In genomic region chr5:97056791-97057450, GRCm38 (mm10) we compare ENCODE assay signal across 22 mouse cellular contexts. TPM values are rescaled to one million over a fixed set of nuclear protein-coding genes. Genes with fewer than 3 reads are reported as not detected.
A peak's percentile ranks its signal among the peaks of the same experiment; 100 is the strongest.
DNase-seq lines count a peak whose midpoint lies in the region; ATAC-seq and TF ChIP-seq lines count a peak whose summit lies in the region.
"Had no signal": no experiment of that assay in that cellular context is flagged by ENCODE, and none has a peak within 500 bp of the region (broad histone marks: within the 10 kb centered on the region; RNA-seq: fewer than 3 reads in every experiment).

No protein-coding gene starts in this region.

- no peak overlapping the region for H3K9ac ChIP-seq in midbrain, embryonic 15.5 days
- H3K9ac ChIP-seq in intestine, postnatal 0 days (ENCODE audit: low read depth, low read length) = no peak overlapping the region
- H3K9ac ChIP-seq: forebrain, postnatal 0 days; heart, embryonic 12.5 days; hindbrain, embryonic 15.5 days; lung, embryonic 15.5 days; neural tube, embryonic 12.5 days had no signal

- DNase-seq in kidney, adult 8-10 months = peak; percentile 24 to 26
- DNase-seq in kidney, adult 18-20 months = no peak
- DNase-seq in midbrain, embryonic 10.5 days (ENCODE audit: low spot score) = no peak
- peak; percentile 35 for DNase-seq in limb, embryonic 10.5 days (ENCODE audit: low spot score)
- no peak for DNase-seq in right cerebral cortex, adult 2 months (ENCODE audit: low spot score in 2 of 2)
- no peak for DNase-seq in lung, postnatal 25 days (ENCODE audit: low spot score)
- DNase-seq: cerebellum, adult 2 months; forebrain, postnatal 0 days; heart, postnatal 14 days; layer of hippocampus, postnatal 36 days; right cerebral cortex, adult 18-20 months; thymus, postnatal 4 days had no signal

- H3K4me2 ChIP-seq in midbrain, embryonic 15.5 days = no peak overlapping the region
- no peak overlapping the region for H3K4me2 ChIP-seq in intestine, postnatal 0 days (replicated peaks; ENCODE audit: low read depth)
- H3K4me2 ChIP-seq: heart, embryonic 12.5 days; hindbrain, embryonic 15.5 days; liver, embryonic 11.5 days; lung, embryonic 15.5 days; neural tube, embryonic 12.5 days had no signal

- no peaks in the 10 kb centered on the region for H3K4me1 ChIP-seq in midbrain, embryonic 15.5 days
- no peaks in the 10 kb centered on the region for H3K4me1 ChIP-seq in midbrain, embryonic 10.5 days
- H3K4me1 ChIP-seq in intestine, postnatal 0 days (replicated peaks; ENCODE audit: control insufficient read depth, insufficient read depth, low read length) = no peaks in the 10 kb centered on the region
- H3K4me1 ChIP-seq in limb, embryonic 10.5 days = peaks cover 9% of the 10 kb centered on the region
- H3K4me1 ChIP-seq: forebrain, embryonic 10.5 days; hindbrain, embryonic 15.5 days; lung, embryonic 15.5 days; neural tube, embryonic 12.5 days had no signal

- 0 out of 2 replicates have a peak, but pooled peaks cover 7% of the 10 kb centered on the region for H3K36me3 ChIP-seq in midbrain, embryonic 15.5 days (replicated peaks)
- H3K36me3 ChIP-seq in midbrain, embryonic 10.5 days = peaks cover 14% of the 10 kb centered on the region
- peaks cover 33% of the 10 kb centered on the region for H3K36me3 ChIP-seq in intestine, postnatal 0 days (ENCODE audit: control insufficient read depth, insufficient read depth)
- peaks cover 22% of the 10 kb centered on the region for H3K36me3 ChIP-seq in limb, embryonic 10.5 days

- WGBS in midbrain, embryonic 15.5 days = 86% methylated on average over 12 of the region's 12 CpGs
- 89% methylated on average over 12 of the region's 12 CpGs for WGBS in midbrain, embryonic 10.5 days
- WGBS in intestine, postnatal 0 days = 32% methylated on average over 12 of the region's 12 CpGs
- WGBS in limb, embryonic 10.5 days = 57% methylated on average over 12 of the region's 12 CpGs

- H3K27me3 ChIP-seq in midbrain, embryonic 15.5 days (replicated peaks) = no peaks in the 10 kb centered on the region
- no peaks in the 10 kb centered on the region for H3K27me3 ChIP-seq in midbrain, embryonic 10.5 days (ENCODE audit: low read depth, poor library complexity, severe bottlenecking)
- H3K27me3 ChIP-seq in intestine, postnatal 0 days (replicated peaks; ENCODE audit: control insufficient read depth, insufficient read depth, low read length) = no peaks in the 10 kb centered on the region
- H3K27me3 ChIP-seq in limb, embryonic 10.5 days (ENCODE audit: low read depth, poor library complexity, severe bottlenecking) = no peaks in the 10 kb centered on the region
- H3K27me3 ChIP-seq: heart, embryonic 12.5 days; hindbrain, embryonic 15.5 days; lung, embryonic 15.5 days; neural tube, embryonic 12.5 days had no signal

- H3K4me3 ChIP-seq in midbrain, embryonic 15.5 days = no peak overlapping the region
- no peak overlapping the region for H3K4me3 ChIP-seq in midbrain, embryonic 10.5 days
- H3K4me3 ChIP-seq in intestine, postnatal 0 days (ENCODE audit: low read depth, low read length) = no peak overlapping the region
- H3K4me3 ChIP-seq in limb, embryonic 10.5 days = no peak overlapping the region
- H3K4me3 ChIP-seq: forebrain, embryonic 10.5 days; heart, embryonic 12.5 days; hindbrain, embryonic 15.5 days; layer of hippocampus, adult 2 months; lung, embryonic 15.5 days; neural tube, embryonic 12.5 days had no signal

- 0 out of 2 replicates have a peak, but pooled peaks have one; percentile 48 for ATAC-seq in midbrain, embryonic 15.5 days (replicated peaks)
- ATAC-seq in intestine, postnatal 0 days = peak; percentile 72
- ATAC-seq: forebrain, postnatal 0 days had no signal

- TF ChIP-seq CTCF in intestine, postnatal 0 days (IDR thresholded peaks at IDR 0.05; ENCODE audit: low read depth) = no peak

- H3K27ac ChIP-seq in midbrain, embryonic 15.5 days = no peak overlapping the region
- H3K27ac ChIP-seq in midbrain, embryonic 10.5 days (replicated peaks) = no peak overlapping the region
- H3K27ac ChIP-seq in intestine, postnatal 0 days (ENCODE audit: low read depth, low read length) = peak overlapping the region; percentile 72; the same call in 1 of the 2 replicates
- H3K27ac ChIP-seq in limb, embryonic 10.5 days = no peak overlapping the region
- H3K27ac ChIP-seq: forebrain, embryonic 10.5 days; hindbrain, embryonic 15.5 days; layer of hippocampus, adult 2 months; lung, embryonic 15.5 days; macrophage; neural tube, embryonic 12.5 days had no signal

- no peaks in the 10 kb centered on the region for H3K9me3 ChIP-seq in midbrain, embryonic 15.5 days
- no peaks in the 10 kb centered on the region for H3K9me3 ChIP-seq in midbrain, embryonic 10.5 days (replicated peaks)
- no peaks in the 10 kb centered on the region for H3K9me3 ChIP-seq in intestine, postnatal 0 days (ENCODE audit: control insufficient read depth)
- no peaks in the 10 kb centered on the region for H3K9me3 ChIP-seq in limb, embryonic 10.5 days (replicated peaks)
- H3K9me3 ChIP-seq: forebrain, embryonic 10.5 days; heart, embryonic 12.5 days; hindbrain, embryonic 15.5 days; lung, embryonic 15.5 days; neural tube, embryonic 12.5 days had no signal

RNA-seq across cellular contexts. Expression of gene Paqr3, which starts 54.5 kb away (rescaled TPM):
- polyA plus RNA-seq in midbrain, embryonic 15.5 days (2015; fragmentation: Nextera tagmentation; extraction: Ambion mirVana) = 26.7 and 28.3 TPM in 2 replicates
- polyA plus RNA-seq in midbrain, embryonic 10.5 days (2016; fragmentation: Nextera tagmentation; extraction: Ambion mirVana) = 8.4 and 9.3 TPM in 2 replicates
- polyA plus RNA-seq in intestine, postnatal 0 days (2015; fragmentation: Nextera tagmentation; extraction: Ambion mirVana) = 0.50 and 0.69 TPM in 2 replicates
- polyA plus RNA-seq in limb, embryonic 10.5 days (2016; fragmentation: Nextera tagmentation; extraction: Ambion mirVana) = 8.7 and 10.8 TPM in 2 replicates

RNA-seq across cellular contexts. Expression of gene Bmp2k, which starts 59.4 kb away (rescaled TPM):
- 9.2 and 9.9 TPM in 2 replicates for polyA plus RNA-seq in midbrain, embryonic 15.5 days (2015; fragmentation: Nextera tagmentation; extraction: Ambion mirVana)
- polyA plus RNA-seq in midbrain, embryonic 10.5 days (2016; fragmentation: Nextera tagmentation; extraction: Ambion mirVana) = 8.9 and 9.2 TPM in 2 replicates
- polyA plus RNA-seq in intestine, postnatal 0 days (2015; fragmentation: Nextera tagmentation; extraction: Ambion mirVana) = 21.2 and 23.8 TPM in 2 replicates
- 7.5 and 8.5 TPM in 2 replicates for polyA plus RNA-seq in limb, embryonic 10.5 days (2016; fragmentation: Nextera tagmentation; extraction: Ambion mirVana)

Comparison
In these comparisons a context has a peak if more than half of its experiments do, and no peak if none do; other contexts are left out.
1. DNase-seq: peak in kidney, adult 8-10 months (2 of 2) and limb, embryonic 10.5 days (single experiment); none in kidney, adult 18-20 months (single experiment), midbrain, embryonic 10.5 days (single experiment), right cerebral cortex, adult 2 months (0 of 2) and lung, postnatal 25 days (single experiment).